Mouse (Mus musculus) left cerebral cortex, postnatal 14 days (tissue): ENCODE results near the gene Hcar1. TPM values are rescaled to one million over a fixed set of nuclear protein-coding genes. Genes with fewer than 3 reads are reported as not detected.

Source experiments
- total RNA-seq, 2 experiments: library from RNA; stranded (reverse); gene quantifications; 2 replicates each; pipeline ENCODE4 v1.2.3; 2021

The Hcar1 gene
- total RNA-seq, 2 experiments from 2014 or later: 1.3 to 2.0 TPM

Other genes starting within 250 kb of the Hcar1 start
- gene Clip1, start 195.4 kb downstream of the Hcar1 start, total RNA-seq: 100 to 1,000 TPM; 117 to 132 TPM
- gene Zcchc8, start 158.9 kb downstream of the Hcar1 start, total RNA-seq: 10 to 100 TPM; 37.0 to 37.2 TPM
- gene Rsrc2, start 130.6 kb downstream of the Hcar1 start, total RNA-seq: 10 to 100 TPM; 80.9 to 89.4 TPM
- gene Kntc1, start 130.3 kb downstream of the Hcar1 start, total RNA-seq: under 1 TPM; 0.83 to 0.87 TPM
- not detected for gene Hcar2, start 14.5 kb downstream of the Hcar1 start, total RNA-seq
- gene Denr, start 27.2 kb upstream of the Hcar1 start, total RNA-seq: 10 to 100 TPM; 65.6 to 70.7 TPM
- gene Gm43518, start 47.4 kb upstream of the Hcar1 start, total RNA-seq: not detected
- gene Ccdc62, start 50.7 kb upstream of the Hcar1 start, total RNA-seq: 1 to 10 TPM; 2.7 to 4.2 TPM
- gene Hip1r, start 93.6 kb upstream of the Hcar1 start, total RNA-seq: 10 to 100 TPM; 82.6 to 85.0 TPM
- 10 to 100 TPM; 51.4 to 58.3 TPM for gene Vps37b, start 152.2 kb upstream of the Hcar1 start, total RNA-seq
- gene Abcb9, start 215.8 kb upstream of the Hcar1 start, total RNA-seq: 10 to 100 TPM; 57.5 to 58.4 TPM
- 10 to 100 TPM; 36.0 to 42.1 TPM for gene Ogfod2, start 232.3 kb upstream of the Hcar1 start, total RNA-seq
- 10 to 100 TPM; 48.2 to 48.5 TPM for gene Arl6ip4, start 236.1 kb upstream of the Hcar1 start, total RNA-seq